Mouse (Mus musculus): Measurements from ENCODE around the gene Zfp667. TPM values are rescaled to one million over a fixed set of nuclear protein-coding genes. Genes with fewer than 3 reads are reported as not detected.

The Zfp667 gene
- polyA plus RNA-seq, 1 experiment from 2014 or later, result 8.3 TPM

- peaks cover 18% of the 10 kb centered on the region for H3K36me3 ChIP-seq
- H3K27me3 ChIP-seq, result no peaks in the 10 kb centered on the region
- peaks cover 9% of the 10 kb centered on the region; the same call in 1 of the 2 replicates for H3K9me3 ChIP-seq
- peaks cover 10% of the 10 kb centered on the region for H3K4me1 ChIP-seq
- H3K27ac ChIP-seq, result peak within 1 kb of the TSS; percentile 82
- ATAC-seq (ENCODE audit: insufficient number of reproducible peaks, insufficient read depth, low FRiP score, low TSS enrichment, low read depth), result peak; percentile 87
- WGBS, result 5% methylated on average over 31 of the region's 31 CpGs
- peak within 1 kb of the TSS; percentile 84 for H3K9ac ChIP-seq
- H3K4me3 ChIP-seq, result peak within 1 kb of the TSS; percentile 59
- H3K4me2 ChIP-seq, result peak within 1 kb of the TSS; percentile 72
Measured at GRCm38 (mm10) chr7:6331233-6331956, 45.0 kb downstream of the Zfp667 start, which contains the start of gene Zfp583. Gene Zfp583 (minus strand): TSS chr7:6331285.

- 0 out of 2 replicates have a peak, but pooled peaks cover 3% of the 10 kb centered on the region for H3K4me1 ChIP-seq
- H3K9me3 ChIP-seq, result no peaks in the 10 kb centered on the region
- H3K27ac ChIP-seq, result no peak overlapping the region
- H3K27me3 ChIP-seq, result no peaks in the 10 kb centered on the region
- no peak overlapping the region for H3K4me3 ChIP-seq
- WGBS, result 84% methylated on average over 5 of the region's 5 CpGs
- H3K9ac ChIP-seq, result no peak overlapping the region
- H3K36me3 ChIP-seq, result no peaks in the 10 kb centered on the region
- no peak overlapping the region for H3K4me2 ChIP-seq
- no peak for ATAC-seq (ENCODE audit: insufficient number of reproducible peaks, insufficient read depth, low FRiP score, low TSS enrichment, low read depth)
Measured at GRCm38 (mm10) chr7:6339865-6340264, 53.5 kb downstream of the Zfp667 start.

DNA sequence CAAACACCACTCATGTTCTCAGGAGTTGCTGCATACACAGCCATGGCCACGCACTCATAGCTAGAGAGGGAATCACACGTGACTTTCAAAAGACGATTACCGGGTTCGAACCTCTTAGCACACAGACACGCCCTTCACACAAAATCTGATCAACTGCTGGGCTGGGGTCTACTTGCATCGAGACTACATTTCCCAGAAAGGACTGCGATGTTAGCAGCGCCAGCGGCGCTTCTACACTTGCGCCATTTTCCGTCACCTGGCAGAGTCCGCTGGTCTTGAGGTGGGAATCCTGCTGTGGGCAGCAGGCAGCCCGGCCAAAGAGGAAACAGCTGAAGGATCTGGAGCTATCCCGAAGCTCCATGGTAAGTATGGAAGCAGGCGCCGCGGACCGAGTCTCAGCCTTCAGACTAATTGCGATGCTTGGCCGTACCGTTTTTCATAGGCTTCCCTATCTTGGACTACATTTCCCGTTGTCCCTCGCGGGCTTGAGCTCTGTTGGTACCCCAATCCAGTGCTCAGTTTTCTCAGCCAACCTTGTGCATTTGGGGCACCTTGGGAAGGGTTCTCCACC lies 57.2 kb downstream of the Zfp667 start, which contains the start of gene Gm3854:
Gene Gm3854, plus strand, starts transcription at position 259 of the 571 bp plus-strand sequence.
- Histone ChIP-seq H3K9ac (peak within 1 kb of the TSS; percentile 72), H3K4me2 (peak within 1 kb of the TSS; percentile 57), H3K4me1 (0 out of 2 replicates have a peak, but pooled peaks cover 3% of the 10 kb centered on the region), H3K4me3 (peak within 1 kb of the TSS; percentile 65), H3K9me3 (no peaks in the 10 kb centered on the region), H3K36me3 (no peaks in the 10 kb centered on the region), H3K27me3 (no peaks in the 10 kb centered on the region), H3K27ac (no peak within 1 kb of the TSS)
- peak; percentile 83 for ATAC-seq (ENCODE audit: insufficient number of reproducible peaks, insufficient read depth, low FRiP score, low TSS enrichment, low read depth)
- 1% methylated on average over 26 of the region's 26 CpGs for WGBS

DNA sequence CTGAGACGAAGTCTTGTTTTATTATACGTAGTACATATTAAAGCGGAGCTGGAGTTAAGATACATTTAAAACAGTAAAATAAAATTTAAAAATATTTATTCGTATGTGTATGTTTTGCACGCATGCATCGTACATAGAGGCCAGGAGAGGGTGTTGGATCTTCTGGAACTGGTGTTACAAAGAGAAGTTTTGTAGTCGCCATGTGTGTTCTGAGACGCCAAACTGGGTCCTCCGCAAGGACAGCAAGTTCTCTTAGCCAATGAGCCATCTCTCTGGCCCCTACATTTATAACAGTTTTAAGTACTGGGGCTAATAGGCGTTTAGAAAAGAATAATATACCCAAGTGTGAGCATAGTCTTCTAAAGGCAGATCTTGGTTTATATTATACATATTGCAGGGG lies 57.7 kb downstream of the Zfp667 start:
- peak overlapping the region; percentile 57 for H3K4me2 ChIP-seq
- peak overlapping the region; percentile 65 for H3K4me3 ChIP-seq
- WGBS, result 34% methylated on average over 10 of the region's 10 CpGs
- no peaks in the 10 kb centered on the region for H3K9me3 ChIP-seq
- H3K4me1 ChIP-seq, result 0 out of 2 replicates have a peak, but pooled peaks cover 3% of the 10 kb centered on the region
- no peaks in the 10 kb centered on the region for H3K36me3 ChIP-seq
- H3K27ac ChIP-seq, result no peak overlapping the region
- H3K27me3 ChIP-seq, result no peaks in the 10 kb centered on the region
- ATAC-seq (ENCODE audit: insufficient number of reproducible peaks, insufficient read depth, low FRiP score, low TSS enrichment, low read depth), result no peak
- H3K9ac ChIP-seq, result peak overlapping the region; percentile 72; the same call in 1 of the 2 replicates

Other genes with a start within 250 kb of the Zfp667 start
- not detected in 2 replicates for gene Nlrp4c, start 241.4 kb upstream of the Zfp667 start, polyA plus RNA-seq (2015; fragmentation: Nextera tagmentation; extraction: Ambion mirVana)
- gene Zfp787, start 130.6 kb upstream of the Zfp667 start, polyA plus RNA-seq (2015; fragmentation: Nextera tagmentation; extraction: Ambion mirVana), result 21.2 and 28.0 TPM in 2 replicates
- gene Zfp444, start 114.4 kb upstream of the Zfp667 start, polyA plus RNA-seq (2015; fragmentation: Nextera tagmentation; extraction: Ambion mirVana), result 69.5 and 76.0 TPM in 2 replicates
- not detected in 2 replicates for gene Galp, start 89.5 kb upstream of the Zfp667 start, polyA plus RNA-seq (2015; fragmentation: Nextera tagmentation; extraction: Ambion mirVana)
- gene Zscan5b, start 64.3 kb upstream of the Zfp667 start, polyA plus RNA-seq (2015; fragmentation: Nextera tagmentation; extraction: Ambion mirVana), result not detected in 2 replicates
- not detected in 2 replicates for gene Epp13, start 33.9 kb upstream of the Zfp667 start, polyA plus RNA-seq (2015; fragmentation: Nextera tagmentation; extraction: Ambion mirVana)
- gene Zfp583, start 44.7 kb downstream of the Zfp667 start, polyA plus RNA-seq (2015; fragmentation: Nextera tagmentation; extraction: Ambion mirVana), result 7.8 and 9.2 TPM in 2 replicates
- 3.1 and 4.0 TPM in 2 replicates for gene Gm3854, start 57.2 kb downstream of the Zfp667 start, polyA plus RNA-seq (2015; fragmentation: Nextera tagmentation; extraction: Ambion mirVana)
- 2.7 and 4.5 TPM in 2 replicates for gene Zfp78, start 76.7 kb downstream of the Zfp667 start, polyA plus RNA-seq (2015; fragmentation: Nextera tagmentation; extraction: Ambion mirVana)
- gene Zfp28, start 96.7 kb downstream of the Zfp667 start, polyA plus RNA-seq (2015; fragmentation: Nextera tagmentation; extraction: Ambion mirVana), result 12.8 and 13.7 TPM in 2 replicates
- gene Smim17, start 112.1 kb downstream of the Zfp667 start, polyA plus RNA-seq (2015; fragmentation: Nextera tagmentation; extraction: Ambion mirVana), result not detected in 2 replicates
- not detected in 2 replicates for gene Gm20715, start 123.7 kb downstream of the Zfp667 start, polyA plus RNA-seq (2015; fragmentation: Nextera tagmentation; extraction: Ambion mirVana)
- gene Olfr1344, start 152.1 kb downstream of the Zfp667 start, polyA plus RNA-seq (2015; fragmentation: Nextera tagmentation; extraction: Ambion mirVana), result not detected in 2 replicates
- gene Olfr1336, start 169.6 kb downstream of the Zfp667 start, polyA plus RNA-seq (2015; fragmentation: Nextera tagmentation; extraction: Ambion mirVana), result not detected in 2 replicates
- gene Olfr1346, start 180.5 kb downstream of the Zfp667 start, polyA plus RNA-seq (2015; fragmentation: Nextera tagmentation; extraction: Ambion mirVana), result not detected in 2 replicates
- gene Olfr5, start 200.4 kb downstream of the Zfp667 start, polyA plus RNA-seq (2015; fragmentation: Nextera tagmentation; extraction: Ambion mirVana), result not detected in 2 replicates
- gene Olfr1347, start 213.2 kb downstream of the Zfp667 start, polyA plus RNA-seq (2015; fragmentation: Nextera tagmentation; extraction: Ambion mirVana), result not detected in 2 replicates
- gene Olfr1348, start 222.2 kb downstream of the Zfp667 start, polyA plus RNA-seq (2015; fragmentation: Nextera tagmentation; extraction: Ambion mirVana), result not detected in 2 replicates
- not detected in 2 replicates for gene Olfr1349, start 236.4 kb downstream of the Zfp667 start, polyA plus RNA-seq (2015; fragmentation: Nextera tagmentation; extraction: Ambion mirVana)

Data from embryonic facial prominence, embryonic 13.5 days (tissue).